8 mouse cellular contexts compared by ENCODE assay signal in genomic region chr4:73599248-73599647, GRCm38 (mm10). TPM values are rescaled to one million over a fixed set of nuclear protein-coding genes. Genes with fewer than 3 reads are reported as not detected.
DNase-seq lines count a peak whose midpoint lies in the region; ATAC-seq and TF ChIP-seq lines count a peak whose summit lies in the region.

No protein-coding gene starts in this region.

- H3K4me3 ChIP-seq in kidney, postnatal 0 days (replicated peaks; ENCODE audit: low read depth, low read length): no peak overlapping the region
- no peak overlapping the region for H3K4me3 ChIP-seq in embryonic facial prominence, embryonic 14.5 days (ENCODE audit: low read depth, low read length)
- no peak overlapping the region for H3K4me3 ChIP-seq in midbrain, embryonic 12.5 days

- TF ChIP-seq CTCF in kidney, postnatal 0 days (IDR thresholded peaks at IDR 0.05; ENCODE audit: low read depth): peak; percentile 78

- WGBS in kidney, postnatal 0 days: 7% methylated on average over 3 of the region's 3 CpGs
- 10% methylated on average over 3 of the region's 3 CpGs for WGBS in embryonic facial prominence, embryonic 14.5 days
- WGBS in midbrain, embryonic 12.5 days: 18% methylated on average over 3 of the region's 3 CpGs

- no peaks in the 10 kb centered on the region for H3K9me3 ChIP-seq in kidney, postnatal 0 days (replicated peaks; ENCODE audit: low read length)
- H3K9me3 ChIP-seq in embryonic facial prominence, embryonic 14.5 days (ENCODE audit: control insufficient read depth, low read length): no peaks in the 10 kb centered on the region
- H3K9me3 ChIP-seq in midbrain, embryonic 12.5 days: no peaks in the 10 kb centered on the region

- no peaks in the 10 kb centered on the region for H3K4me1 ChIP-seq in kidney, postnatal 0 days (replicated peaks; ENCODE audit: insufficient read depth, low read length)
- no peaks in the 10 kb centered on the region for H3K4me1 ChIP-seq in embryonic facial prominence, embryonic 14.5 days (ENCODE audit: control insufficient read depth, insufficient read depth, low read length)
- H3K4me1 ChIP-seq in midbrain, embryonic 12.5 days: no peaks in the 10 kb centered on the region

- H3K36me3 ChIP-seq in kidney, postnatal 0 days (ENCODE audit: insufficient read depth, low read length): no peaks in the 10 kb centered on the region
- no peaks in the 10 kb centered on the region for H3K36me3 ChIP-seq in embryonic facial prominence, embryonic 14.5 days (ENCODE audit: control insufficient read depth, insufficient read depth, low read length)
- H3K36me3 ChIP-seq in midbrain, embryonic 12.5 days: no peaks in the 10 kb centered on the region

- H3K9ac ChIP-seq in kidney, postnatal 0 days (ENCODE audit: low read depth, low read length): no peak overlapping the region
- H3K9ac ChIP-seq in embryonic facial prominence, embryonic 14.5 days (ENCODE audit: low read depth, low read length): no peak overlapping the region
- H3K9ac ChIP-seq in midbrain, embryonic 12.5 days (replicated peaks): no peak overlapping the region

- no peak for ATAC-seq in kidney, postnatal 0 days (replicated peaks; ENCODE audit: low FRiP score, low read depth)
- ATAC-seq in embryonic facial prominence, embryonic 14.5 days (ENCODE audit: low read depth): no peak
- peak; percentile 72 for ATAC-seq in midbrain, embryonic 12.5 days (ENCODE audit: low FRiP score, low read depth)
- no peak for ATAC-seq in erythroblast, adult 5-6 weeks (replicated peaks; ENCODE audit: low FRiP score, poor library complexity, severe bottlenecking)

- peak; percentile 79 for DNase-seq in kidney, postnatal 0 days (ENCODE audit: low spot score)
- DNase-seq in kidney, adult 18-20 months: no peak
- peak; percentile 6 for DNase-seq in MN1 (ENCODE audit: low spot score)
- peak; percentile 87 for DNase-seq in embryonic facial prominence, embryonic 14.5 days (ENCODE audit: low spot score)
- DNase-seq in urinary bladder, postnatal 10 days (ENCODE audit: low spot score): no peak
- DNase-seq in thymus, postnatal 14 days: no peak

- H3K27ac ChIP-seq in kidney, postnatal 0 days: no peak overlapping the region
- no peak overlapping the region for H3K27ac ChIP-seq in embryonic facial prominence, embryonic 14.5 days (replicated peaks; ENCODE audit: low read depth, low read length)
- no peak overlapping the region for H3K27ac ChIP-seq in midbrain, embryonic 12.5 days (replicated peaks)

- H3K27me3 ChIP-seq in kidney, postnatal 0 days (ENCODE audit: insufficient read depth, low read length): no peaks in the 10 kb centered on the region
- H3K27me3 ChIP-seq in embryonic facial prominence, embryonic 14.5 days (replicated peaks; ENCODE audit: control insufficient read depth, insufficient read depth, low read length): no peaks in the 10 kb centered on the region
- H3K27me3 ChIP-seq in midbrain, embryonic 12.5 days: no peaks in the 10 kb centered on the region

- no peak overlapping the region for H3K4me2 ChIP-seq in kidney, postnatal 0 days (ENCODE audit: low read length)
- no peak overlapping the region for H3K4me2 ChIP-seq in embryonic facial prominence, embryonic 14.5 days (ENCODE audit: low read depth, low read length)
- no peak overlapping the region for H3K4me2 ChIP-seq in midbrain, embryonic 12.5 days (replicated peaks)

RNA-seq across cellular contexts. Expression of gene Gm11238, which starts 8.4 kb away (rescaled TPM):
- not detected in 2 replicates for polyA plus RNA-seq in kidney, postnatal 0 days (2015; fragmentation: Nextera tagmentation; extraction: Ambion mirVana)
- not detected in 2 replicates for polyA plus RNA-seq in embryonic facial prominence, embryonic 14.5 days (2014; fragmentation: Nextera tagmentation; extraction: Ambion mirVana)
- not detected in 2 replicates for polyA plus RNA-seq in midbrain, embryonic 12.5 days (2016; fragmentation: Nextera tagmentation; extraction: Ambion mirVana)
- not detected in 2 replicates for total RNA-seq in erythroblast, adult 5-6 weeks (2015; ENCODE audit: low replicate concordance)
- total RNA-seq in erythroblast, adult 5-6 weeks (2017; ENCODE audit: low replicate concordance): not detected in 2 replicates

RNA-seq across cellular contexts. Expression of gene Gm11237, which starts 23.5 kb away (rescaled TPM):
- not detected in 2 replicates for polyA plus RNA-seq in kidney, postnatal 0 days (2015; fragmentation: Nextera tagmentation; extraction: Ambion mirVana)
- not detected in 2 replicates for polyA plus RNA-seq in embryonic facial prominence, embryonic 14.5 days (2014; fragmentation: Nextera tagmentation; extraction: Ambion mirVana)
- not detected in 2 replicates for polyA plus RNA-seq in midbrain, embryonic 12.5 days (2016; fragmentation: Nextera tagmentation; extraction: Ambion mirVana)
- not detected in 2 replicates for total RNA-seq in erythroblast, adult 5-6 weeks (2015; ENCODE audit: low replicate concordance)
- total RNA-seq in erythroblast, adult 5-6 weeks (2017; ENCODE audit: low replicate concordance): not detected in 2 replicates

RNA-seq across cellular contexts. Expression of gene Gm11236, which starts 38.7 kb away (rescaled TPM):
- not detected in 2 replicates for polyA plus RNA-seq in kidney, postnatal 0 days (2015; fragmentation: Nextera tagmentation; extraction: Ambion mirVana)
- polyA plus RNA-seq in embryonic facial prominence, embryonic 14.5 days (2014; fragmentation: Nextera tagmentation; extraction: Ambion mirVana): not detected in 2 replicates
- polyA plus RNA-seq in midbrain, embryonic 12.5 days (2016; fragmentation: Nextera tagmentation; extraction: Ambion mirVana): not detected in 2 replicates
- not detected in 2 replicates for total RNA-seq in erythroblast, adult 5-6 weeks (2015; ENCODE audit: low replicate concordance)
- not detected in 2 replicates for total RNA-seq in erythroblast, adult 5-6 weeks (2017; ENCODE audit: low replicate concordance)

Comparison
In these comparisons a context has a peak if more than half of its experiments do, and no peak if none do; other contexts are left out.
1. DNase-seq: peak in kidney, postnatal 0 days (single experiment), MN1 (single experiment) and embryonic facial prominence, embryonic 14.5 days (single experiment); none in kidney, adult 18-20 months (single experiment), urinary bladder, postnatal 10 days (single experiment) and thymus, postnatal 14 days (single experiment).